Mouse (Mus musculus): ENCODE data around the gene Il17rc.

GRCm38 (mm10) chr6:113442442-113443090 is 28.7 kb upstream of the Il17rc start, which contains the start of gene Jagn1:
- TF ChIP-seq EP300 (optimal IDR thresholded peaks at IDR 0.05) (no peak), CTCF (IDR thresholded peaks at IDR 0.05; ENCODE audit: low read depth) (no peak)
